8 mouse cellular contexts compared by ENCODE assay signal in genomic region chr2:92141073-92141472, GRCm38 (mm10). TPM values are rescaled to one million over a fixed set of nuclear protein-coding genes. Genes with fewer than 3 reads are reported as not detected.
DNase-seq lines count a peak whose midpoint lies in the region; ATAC-seq and TF ChIP-seq lines count a peak whose summit lies in the region.

No protein-coding gene starts in this region.

- DNase-seq in heart, postnatal 4 days: no peak
- peak; percentile 48 for DNase-seq in embryonic facial prominence, embryonic 10.5 days (ENCODE audit: low spot score)
- no peak for DNase-seq in adrenal gland, postnatal 10 days
- no peak for DNase-seq in left cerebral cortex, postnatal 36 days (ENCODE audit: low spot score in 2 of 2)
- DNase-seq in thymus, adult 2 months: no peak

- no peaks in the 10 kb centered on the region for H3K9me3 ChIP-seq in heart, embryonic 12.5 days (replicated peaks)
- no peaks in the 10 kb centered on the region for H3K9me3 ChIP-seq in embryonic facial prominence, embryonic 10.5 days
- no peaks in the 10 kb centered on the region for H3K9me3 ChIP-seq in hindbrain, embryonic 16.5 days (ENCODE audit: control insufficient read depth, low read length)
- H3K9me3 ChIP-seq in midbrain, embryonic 15.5 days: no peaks in the 10 kb centered on the region

- no peaks in the 10 kb centered on the region for H3K27me3 ChIP-seq in heart, embryonic 12.5 days (replicated peaks)
- no peaks in the 10 kb centered on the region for H3K27me3 ChIP-seq in embryonic facial prominence, embryonic 10.5 days (replicated peaks; ENCODE audit: low read depth, poor library complexity, severe bottlenecking)
- no peaks in the 10 kb centered on the region for H3K27me3 ChIP-seq in hindbrain, embryonic 16.5 days (replicated peaks; ENCODE audit: control insufficient read depth, insufficient read depth, low read length)
- H3K27me3 ChIP-seq in midbrain, embryonic 15.5 days (replicated peaks): no peaks in the 10 kb centered on the region
- no peaks in the 10 kb centered on the region for H3K27me3 ChIP-seq in thymus, adult 2 months (ENCODE audit: control insufficient read depth, insufficient read depth, low read length)

- peak overlapping the region; percentile 39 for H3K4me3 ChIP-seq in heart, embryonic 12.5 days
- peak overlapping the region; percentile 38 for H3K4me3 ChIP-seq in embryonic facial prominence, embryonic 10.5 days
- H3K4me3 ChIP-seq in hindbrain, embryonic 16.5 days (ENCODE audit: low read length): no peak overlapping the region
- no peak overlapping the region for H3K4me3 ChIP-seq in midbrain, embryonic 15.5 days
- H3K4me3 ChIP-seq in thymus, adult 2 months (ENCODE audit: control insufficient read depth, insufficient read depth, low read length): no peak overlapping the region

- no peak for ATAC-seq in heart, embryonic 12.5 days (ENCODE audit: insufficient number of reproducible peaks, low FRiP score)
- ATAC-seq in hindbrain, embryonic 16.5 days: no peak; the same call in 1 of the 2 replicates
- ATAC-seq in midbrain, embryonic 15.5 days (replicated peaks): no peak

- H3K4me2 ChIP-seq in heart, embryonic 12.5 days: peak overlapping the region; percentile 70
- peak overlapping the region; percentile 23 for H3K4me2 ChIP-seq in hindbrain, embryonic 16.5 days (ENCODE audit: low read length)
- H3K4me2 ChIP-seq in midbrain, embryonic 15.5 days: peak overlapping the region; percentile 18; the same call in 1 of the 2 replicates

- H3K9ac ChIP-seq in heart, embryonic 12.5 days: peak overlapping the region; percentile 57; the same call in 1 of the 2 replicates
- H3K9ac ChIP-seq in hindbrain, embryonic 16.5 days (ENCODE audit: low read depth, low read length): no peak overlapping the region
- no peak overlapping the region for H3K9ac ChIP-seq in midbrain, embryonic 15.5 days

- peaks cover 9% of the 10 kb centered on the region; the same call in 1 of the 2 replicates for H3K4me1 ChIP-seq in heart, embryonic 12.5 days (replicated peaks)
- H3K4me1 ChIP-seq in embryonic facial prominence, embryonic 10.5 days: peaks cover 19% of the 10 kb centered on the region
- no peaks in the 10 kb centered on the region for H3K4me1 ChIP-seq in hindbrain, embryonic 16.5 days (ENCODE audit: control insufficient read depth, insufficient read depth, low read depth, low read length)
- no peaks in the 10 kb centered on the region for H3K4me1 ChIP-seq in midbrain, embryonic 15.5 days
- no peaks in the 10 kb centered on the region for H3K4me1 ChIP-seq in thymus, adult 2 months (replicated peaks; ENCODE audit: control insufficient read depth, insufficient read depth, low read length)

- no peak for TF ChIP-seq CTCF in thymus, adult 2 months (IDR thresholded peaks at IDR 0.05; ENCODE audit: borderline replicate concordance, control insufficient read depth, extremely low read depth, insufficient read depth, low read length, poor library complexity)

- TF ChIP-seq POLR2A in thymus, adult 2 months (IDR thresholded peaks at IDR 0.05; ENCODE audit: control insufficient read depth, extremely low read depth, insufficient read depth, low read length, poor library complexity): no peak

- no peak overlapping the region for H3K27ac ChIP-seq in heart, embryonic 12.5 days (ENCODE audit: poor library complexity, severe bottlenecking)
- no peak overlapping the region for H3K27ac ChIP-seq in embryonic facial prominence, embryonic 10.5 days (replicated peaks)
- no peak overlapping the region for H3K27ac ChIP-seq in hindbrain, embryonic 16.5 days (ENCODE audit: low read depth, low read length)
- no peak overlapping the region for H3K27ac ChIP-seq in midbrain, embryonic 15.5 days
- no peak overlapping the region for H3K27ac ChIP-seq in thymus, adult 2 months (ENCODE audit: control insufficient read depth, insufficient read depth, low read length)

- intact Hi-C loops in left cerebral cortex, postnatal 36 days (cut with DNase I): no loop called here

- WGBS in heart, embryonic 12.5 days: 14% methylated on average over 11 of the region's 11 CpGs
- 22% methylated on average over 11 of the region's 11 CpGs for WGBS in embryonic facial prominence, embryonic 10.5 days
- WGBS in hindbrain, embryonic 16.5 days: 30% methylated on average over 11 of the region's 11 CpGs
- WGBS in midbrain, embryonic 15.5 days: 24% methylated on average over 11 of the region's 11 CpGs
- 8% methylated on average over 11 of the region's 11 CpGs for WGBS in thymus, adult 2 months

- no peaks in the 10 kb centered on the region for H3K36me3 ChIP-seq in heart, embryonic 12.5 days
- no peaks in the 10 kb centered on the region for H3K36me3 ChIP-seq in embryonic facial prominence, embryonic 10.5 days (replicated peaks)
- H3K36me3 ChIP-seq in hindbrain, embryonic 16.5 days (ENCODE audit: control insufficient read depth, insufficient read depth, low read length): no peaks in the 10 kb centered on the region
- no peaks in the 10 kb centered on the region for H3K36me3 ChIP-seq in midbrain, embryonic 15.5 days (replicated peaks)
- H3K36me3 ChIP-seq in thymus, adult 2 months (ENCODE audit: control insufficient read depth, insufficient read depth, low read length): no peaks in the 10 kb centered on the region

RNA-seq across cellular contexts. Expression of gene Phf21a, which starts 48.2 kb away (rescaled TPM):
- 21.1 and 21.5 TPM in 2 replicates for polyA plus RNA-seq in heart, embryonic 12.5 days (2016; fragmentation: Nextera tagmentation; extraction: Ambion mirVana)
- total RNA-seq in heart, postnatal 4 days (2021): 10 to 100 TPM; 38.1 to 41.5 TPM
- 41.3 and 42.3 TPM in 2 replicates for polyA plus RNA-seq in embryonic facial prominence, embryonic 10.5 days (2016; fragmentation: Nextera tagmentation; extraction: Ambion mirVana)
- polyA plus RNA-seq in hindbrain, embryonic 16.5 days (2015; fragmentation: Nextera tagmentation; extraction: Ambion mirVana): 30.6 and 34.9 TPM in 2 replicates
- polyA plus RNA-seq in midbrain, embryonic 15.5 days (2015; fragmentation: Nextera tagmentation; extraction: Ambion mirVana): 37.2 and 40.4 TPM in 2 replicates
- total RNA-seq in adrenal gland, postnatal 10 days (2021): 10 to 100 TPM; 54.6 to 82.5 TPM
- 100 to 1,000 TPM in 1 of 2 experiments, 10 to 100 TPM in 1; 97.1 to 126 TPM for total RNA-seq in left cerebral cortex, postnatal 36 days (2021)
- 81.1 and 81.6 TPM in 2 replicates for polyA plus RNA-seq in thymus, adult 2 months (2012; rRNA removed)

Comparison
In these comparisons a context has a peak if more than half of its experiments do, and no peak if none do; other contexts are left out.
1. H3K4me2 ChIP-seq: peak in every context shown above with its lines; median percentile 70 in heart, embryonic 12.5 days; 23 in hindbrain, embryonic 16.5 days; 18 in midbrain, embryonic 15.5 days.
2. H3K4me3 ChIP-seq: peak in heart, embryonic 12.5 days (single experiment) and embryonic facial prominence, embryonic 10.5 days (single experiment); none in hindbrain, embryonic 16.5 days (single experiment), midbrain, embryonic 15.5 days (single experiment) and thymus, adult 2 months (single experiment).